Mouse (Mus musculus): ENCODE measurements around the gene Agr2.

GRCm38 (mm10) chr12:35951757-35952156 is 41.0 kb upstream of the Agr2 start:
- no peak for TF ChIP-seq CHD1 (IDR thresholded peaks at IDR 0.05; ENCODE audit: low read depth, low read length)
- no peak for TF ChIP-seq SIN3A (IDR thresholded peaks at IDR 0.05; ENCODE audit: low read length)
- TF ChIP-seq CTCF (conservative IDR thresholded peaks at IDR 0.05 in 1 of 2, IDR thresholded peaks at IDR 0.05 in 1 of 2; ENCODE audit: low read depth in 2 of 2, low read length in 2 of 2), result no peak
- TF ChIP-seq MAFK (IDR thresholded peaks at IDR 0.05; ENCODE audit: insufficient replicate concordance, low read length), result no peak
- no peak for TF ChIP-seq POLR2A (IDR thresholded peaks at IDR 0.05; ENCODE audit: low read depth, low read length)
- TF ChIP-seq MAX (IDR thresholded peaks at IDR 0.05; ENCODE audit: low read length), result no peak

Data from CH12.LX (cell line).